Mouse (Mus musculus): ENCODE data around the gene 2300009A05Rik.

The 2300009A05Rik gene

DNA sequence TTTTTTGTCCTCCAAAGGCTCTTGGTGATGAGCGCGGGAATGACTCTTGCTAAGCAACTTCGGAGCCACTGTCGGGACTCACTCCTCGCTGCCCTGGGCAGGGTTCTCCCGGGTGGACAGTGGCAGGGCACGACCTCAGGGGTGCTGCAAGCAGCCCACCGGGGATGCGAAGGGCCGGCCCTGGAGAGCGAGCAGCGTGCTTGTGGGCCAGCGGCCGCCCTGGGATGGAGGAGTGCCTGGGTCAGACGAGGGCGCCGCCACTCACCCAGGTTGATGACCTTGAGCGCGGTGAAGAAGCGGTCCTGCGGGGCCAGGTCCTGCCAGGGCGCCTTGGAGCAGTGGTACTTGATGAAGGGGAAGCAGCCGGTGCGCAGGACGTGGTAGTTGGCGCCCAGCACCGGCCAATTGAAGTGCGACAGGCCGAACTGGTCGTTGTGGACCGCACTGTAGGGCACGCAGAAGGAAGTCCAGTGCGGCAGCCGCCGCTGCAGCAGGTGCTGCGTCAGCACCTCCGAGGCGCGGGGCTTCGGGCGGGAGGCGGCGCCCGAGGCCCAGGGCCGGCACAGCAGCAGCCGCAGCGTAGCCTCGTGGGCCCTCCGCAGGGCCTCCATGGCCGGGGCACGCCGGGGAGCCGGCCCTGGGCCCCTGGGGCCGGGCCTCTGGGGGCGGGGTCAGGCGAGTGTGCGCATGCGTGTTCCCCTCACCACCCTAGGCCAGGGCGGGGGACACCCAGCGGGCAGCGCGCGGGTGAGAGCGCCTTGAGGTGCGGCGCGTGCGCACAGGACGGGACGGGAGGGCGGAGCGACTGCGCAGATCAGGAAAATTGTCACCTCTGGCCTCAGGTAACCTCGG, at the start of gene 2300009A05Rik:
TSS of gene 2300009A05Rik (minus strand) at position 636 of the 852 bp plus-strand sequence.
- peak; percentile 95 for DNase-seq

DNA sequence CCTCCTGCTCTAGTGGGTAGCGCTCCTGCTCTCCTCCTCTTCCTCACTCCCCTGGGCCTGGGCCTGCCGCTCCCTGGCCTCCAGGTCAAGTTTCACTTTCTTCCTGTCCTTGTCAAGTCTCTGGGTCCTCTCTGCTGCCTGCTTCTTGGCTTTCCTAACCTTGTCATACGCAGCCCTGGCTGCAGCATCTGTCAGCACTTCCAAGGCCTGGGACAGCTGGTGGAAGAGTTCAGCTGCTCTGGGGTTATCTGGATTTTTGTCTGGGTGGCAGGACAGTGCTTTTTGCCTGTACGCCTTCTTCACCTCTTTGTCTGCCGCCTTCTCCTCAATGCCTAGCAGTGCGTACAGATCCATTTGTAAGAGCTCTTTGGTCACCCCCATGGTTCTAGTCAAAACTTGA, 44.6 kb upstream of the 2300009A05Rik start:
- no peak for DNase-seq

DNA sequence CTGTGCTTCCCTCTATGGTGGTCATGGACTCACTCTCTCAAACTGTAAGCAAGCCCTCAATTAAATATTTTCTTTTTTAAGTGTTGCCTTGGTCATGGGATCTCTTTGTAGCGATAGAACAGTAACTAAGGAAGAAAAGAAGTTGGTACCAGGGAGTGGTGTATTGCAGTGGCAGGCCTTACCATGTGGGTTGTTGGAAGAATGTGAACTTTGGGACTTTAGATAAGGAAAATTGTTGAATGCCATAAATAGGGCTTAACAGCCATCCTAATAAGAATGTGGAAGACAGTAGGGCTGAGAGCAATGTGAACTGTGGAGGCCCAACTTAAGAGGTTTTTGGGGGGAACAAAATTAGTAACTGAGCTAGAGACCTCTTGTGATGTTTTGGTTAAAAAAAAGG, 31.6 kb upstream of the 2300009A05Rik start:
- DNase-seq: no peak

DNA sequence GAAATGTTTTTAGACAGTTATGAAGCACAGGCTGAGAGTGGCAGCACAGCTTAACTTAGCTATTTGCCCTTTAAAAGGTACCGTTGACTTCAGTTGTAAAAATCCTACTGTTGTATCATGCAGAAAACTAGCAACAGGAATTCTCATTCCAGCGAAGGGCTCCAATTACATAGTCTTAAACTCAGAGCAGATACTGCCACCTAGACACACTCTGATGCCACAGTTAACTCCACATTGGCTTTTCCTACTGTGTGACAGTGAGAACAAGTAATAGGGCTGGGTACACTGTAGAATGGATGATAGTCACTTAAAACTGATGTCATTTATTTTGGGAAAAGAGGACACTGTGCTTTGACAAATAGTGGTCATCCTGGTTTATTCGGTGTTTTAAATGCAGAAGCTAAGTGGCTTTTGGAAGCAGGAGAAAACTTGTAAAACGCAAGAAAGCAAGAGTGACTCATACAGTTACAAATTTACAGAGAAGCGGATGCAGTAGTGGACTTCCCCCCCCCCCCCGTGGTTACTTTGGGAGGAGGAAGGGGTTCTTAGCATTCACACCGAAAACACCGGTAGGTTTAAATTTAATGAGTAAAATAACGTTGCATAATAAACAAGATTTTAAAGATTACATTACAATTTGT, 22.2 kb upstream of the 2300009A05Rik start:
- DNase-seq: peak; percentile 42

DNA sequence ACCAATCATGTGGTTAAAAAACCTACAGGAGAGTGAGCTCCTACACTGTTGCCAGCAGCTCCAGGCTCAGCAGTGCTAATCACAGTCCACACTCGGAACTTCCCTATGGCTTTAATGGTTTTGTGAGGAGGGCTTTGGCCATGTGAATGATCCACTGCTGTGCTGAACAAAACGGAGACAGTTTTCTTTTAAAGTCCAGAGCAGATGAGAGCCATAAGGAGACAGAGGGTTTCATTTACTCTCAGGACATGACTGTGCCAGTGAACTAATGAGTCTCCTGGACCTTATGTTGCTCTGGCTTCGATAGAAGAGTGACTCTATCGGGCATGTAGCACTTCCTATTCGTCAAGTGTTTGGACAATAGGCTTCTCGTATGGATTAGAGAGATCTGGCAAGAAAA, 21.4 kb upstream of the 2300009A05Rik start:
- peak; percentile 9 for DNase-seq

DNA sequence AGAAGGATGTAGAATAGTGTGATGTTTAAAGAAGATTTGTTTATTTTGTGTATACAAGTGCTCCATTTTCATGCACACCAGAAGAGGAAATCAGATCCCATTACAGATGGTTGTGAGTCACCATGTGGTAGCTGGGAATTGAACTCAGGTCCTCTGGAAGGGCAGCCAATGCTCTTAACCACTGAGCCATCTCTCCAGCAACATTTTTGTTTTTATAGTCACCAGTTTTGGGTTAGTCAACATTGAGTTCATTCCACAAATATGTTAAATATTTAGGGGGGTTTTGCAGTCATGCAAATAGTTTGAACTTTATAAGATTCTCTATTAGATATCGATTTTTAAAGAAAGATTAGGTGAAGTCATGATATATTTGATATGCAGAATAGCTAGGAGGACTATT, 1.1 kb upstream of the 2300009A05Rik start:
- DNase-seq: no peak

DNA sequence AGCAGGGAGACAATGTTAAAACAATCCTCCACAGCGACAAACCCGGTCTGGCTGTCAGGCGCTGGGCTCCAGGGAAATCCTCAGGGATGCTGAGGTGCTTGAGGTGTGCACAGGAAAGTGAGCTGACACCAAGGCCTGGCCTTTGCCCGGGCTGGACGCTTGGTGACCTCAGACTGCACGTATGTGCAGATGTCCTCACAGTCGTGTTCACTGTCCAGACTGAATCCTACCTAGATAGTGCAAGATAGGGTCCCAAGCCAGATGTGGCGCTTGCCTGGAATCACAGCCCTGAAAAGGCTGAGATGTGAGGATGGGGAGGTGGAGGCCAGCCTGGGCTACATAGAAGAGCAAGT, 393 bp upstream of the 2300009A05Rik start:
- DNase-seq: no peak

DNA sequence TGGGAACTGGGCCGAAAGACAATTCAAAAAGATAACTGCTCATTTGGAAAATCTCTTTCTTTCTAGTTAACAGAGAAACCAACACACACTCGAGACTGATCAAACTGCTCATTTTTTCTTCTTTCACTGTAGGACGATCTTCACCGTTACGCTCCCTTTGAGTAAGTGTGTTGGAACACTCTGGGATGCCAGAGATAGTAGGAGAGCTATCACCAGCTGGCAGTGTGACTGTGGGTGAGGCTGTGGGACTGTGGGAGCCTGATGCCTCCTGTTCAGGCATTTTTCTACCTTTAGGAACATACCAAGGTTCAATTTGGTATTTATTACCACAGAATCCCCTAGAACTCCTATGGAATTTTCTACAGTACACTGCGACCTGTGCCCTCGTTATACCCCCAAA, 3.4 kb downstream of the 2300009A05Rik start:
- DNase-seq: no peak

DNA sequence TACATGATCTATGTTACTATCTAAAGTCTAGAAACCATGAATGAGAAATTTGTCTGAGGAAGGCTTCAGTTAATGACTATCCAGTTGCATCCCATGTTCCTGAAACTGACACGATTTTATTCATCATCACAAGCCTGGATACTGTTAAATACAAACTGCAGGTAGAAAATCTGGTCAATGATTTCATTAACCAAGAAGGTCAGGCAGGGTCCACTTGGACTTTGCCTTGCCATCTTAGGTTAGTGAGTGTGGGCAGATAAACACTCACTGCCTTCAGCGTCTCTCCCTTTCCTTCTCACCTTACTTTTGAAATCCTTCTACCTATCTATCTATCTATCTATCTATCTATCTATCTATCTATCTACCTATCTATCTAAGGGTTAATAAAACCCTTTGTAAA, 7.7 kb downstream of the 2300009A05Rik start:
- no peak for DNase-seq

DNA sequence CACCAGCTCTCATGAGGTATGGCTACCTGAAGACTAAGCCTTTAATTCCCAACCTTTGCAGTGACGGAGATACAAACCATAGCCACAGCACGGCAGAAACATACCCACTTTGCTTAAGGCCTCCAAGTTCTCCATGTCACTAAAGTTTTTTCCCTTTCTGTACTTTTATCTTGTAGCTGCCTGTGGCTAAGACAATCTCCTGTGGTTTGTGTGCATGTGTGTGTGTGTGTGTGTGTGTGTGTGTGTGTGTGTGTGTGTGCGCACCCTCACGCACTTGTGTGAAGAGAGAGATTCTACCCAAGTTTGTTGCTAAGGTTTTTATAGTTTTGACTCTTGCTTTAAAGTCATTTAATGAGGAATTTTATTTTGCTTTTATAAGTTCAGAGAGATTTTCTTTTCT, 16.3 kb downstream of the 2300009A05Rik start:
- DNase-seq: no peak

DNA sequence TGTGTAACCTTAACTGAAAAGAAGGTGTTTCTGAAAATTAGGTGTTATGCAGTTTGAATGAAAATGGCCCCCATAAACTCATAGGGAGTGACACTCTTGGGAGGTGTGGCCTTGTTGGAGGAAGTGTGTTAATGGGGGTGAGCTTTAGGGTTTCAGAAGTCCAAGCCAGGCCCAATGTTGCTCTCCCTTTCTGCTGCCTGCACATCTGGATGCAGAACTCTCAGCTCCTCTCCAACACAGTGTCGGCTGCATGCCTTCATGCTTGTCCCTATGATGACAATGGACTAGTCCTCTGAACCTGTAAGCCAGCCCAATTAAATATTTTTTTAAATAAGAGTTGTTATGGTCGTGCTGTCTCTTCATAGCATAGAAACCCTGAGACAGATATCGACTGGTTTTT, 18.7 kb downstream of the 2300009A05Rik start:
- no peak for DNase-seq

DNA sequence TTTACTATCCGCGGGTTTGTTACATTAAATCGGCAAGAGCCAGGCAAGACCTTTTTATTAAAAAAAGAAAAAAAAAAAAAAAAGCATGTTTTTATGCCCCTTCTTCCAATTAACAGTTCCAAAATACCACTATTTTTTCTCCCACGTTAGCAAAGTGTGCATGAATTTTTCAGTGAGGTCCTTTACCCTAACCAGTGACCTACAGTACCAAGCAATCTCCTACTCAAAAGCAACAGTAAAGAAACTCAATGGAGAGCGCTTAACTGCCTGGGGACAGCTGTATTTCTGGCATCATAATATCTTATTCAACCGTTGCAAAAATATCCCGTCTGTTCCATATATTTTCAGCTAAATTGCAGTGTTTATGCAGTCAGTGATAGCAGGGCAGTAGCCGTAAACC, 20.9 kb downstream of the 2300009A05Rik start:
- DNase-seq: peak; percentile 16

DNA sequence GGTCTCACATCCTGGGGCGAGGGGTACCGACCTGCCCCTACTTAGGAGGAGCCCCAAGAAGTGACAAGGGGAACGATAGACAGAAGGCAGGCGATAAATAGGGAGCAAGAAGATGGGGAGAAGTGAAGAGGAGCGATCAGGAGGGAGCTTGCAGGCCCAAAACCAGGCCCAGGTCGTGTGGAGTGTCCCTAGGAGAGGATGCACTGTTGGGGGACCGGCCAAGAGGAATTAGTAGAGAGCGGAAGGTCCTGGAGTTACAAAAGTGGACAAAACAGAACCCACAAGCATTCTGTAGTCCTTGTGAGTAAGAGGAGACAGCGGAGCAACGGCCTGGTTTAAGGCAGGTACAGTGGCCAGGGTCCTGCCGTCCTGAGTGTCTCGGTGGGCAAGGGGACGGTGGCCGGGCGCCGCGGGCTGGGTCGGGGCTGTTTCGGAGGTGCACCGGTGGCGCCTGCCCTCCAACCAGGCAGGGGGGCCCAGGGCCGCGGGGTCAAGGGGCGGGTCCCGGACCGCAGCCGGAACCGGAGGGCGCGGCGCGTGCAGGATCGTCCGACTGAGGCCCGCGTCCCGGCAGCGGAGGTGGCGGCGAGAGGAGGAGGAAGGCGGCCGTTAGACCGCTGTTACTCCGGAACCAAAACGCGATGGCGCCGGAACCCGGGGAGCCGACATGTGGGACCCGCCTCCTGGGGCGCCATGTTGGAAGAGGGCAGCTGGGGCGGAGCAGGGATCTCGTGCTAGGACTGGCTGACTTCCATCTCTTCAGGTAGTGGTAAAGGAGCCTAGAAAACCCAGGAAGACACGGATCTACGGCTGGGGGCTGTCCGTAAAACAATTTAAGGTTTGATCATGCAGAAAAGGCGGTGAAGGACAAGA, 21.5 kb downstream of the 2300009A05Rik start, which contains the start of gene Map2k5:
TSS of gene Map2k5 (minus strand) at position 633 of the 873 bp plus-strand sequence.
- DNase-seq: peak; percentile 94

DNA sequence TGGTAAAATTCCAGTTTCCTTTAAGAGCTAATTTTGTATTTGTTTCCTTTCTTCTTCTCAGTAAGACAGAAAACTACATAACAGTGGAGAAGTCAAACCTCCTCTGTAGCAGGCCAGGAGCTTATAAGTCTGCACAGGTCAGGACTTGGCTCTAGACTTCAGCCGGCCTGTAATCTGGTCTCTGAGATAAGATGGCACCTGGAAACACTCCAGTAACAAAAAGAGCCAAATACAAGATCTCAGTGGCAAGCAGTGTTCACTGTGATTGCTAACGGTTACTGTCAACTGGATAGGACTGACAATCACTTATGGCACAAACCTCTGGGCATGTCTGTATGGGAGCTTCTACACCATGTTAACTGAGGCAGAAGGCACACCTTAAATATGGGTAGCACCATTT, 25.7 kb downstream of the 2300009A05Rik start:
- no peak for DNase-seq

DNA sequence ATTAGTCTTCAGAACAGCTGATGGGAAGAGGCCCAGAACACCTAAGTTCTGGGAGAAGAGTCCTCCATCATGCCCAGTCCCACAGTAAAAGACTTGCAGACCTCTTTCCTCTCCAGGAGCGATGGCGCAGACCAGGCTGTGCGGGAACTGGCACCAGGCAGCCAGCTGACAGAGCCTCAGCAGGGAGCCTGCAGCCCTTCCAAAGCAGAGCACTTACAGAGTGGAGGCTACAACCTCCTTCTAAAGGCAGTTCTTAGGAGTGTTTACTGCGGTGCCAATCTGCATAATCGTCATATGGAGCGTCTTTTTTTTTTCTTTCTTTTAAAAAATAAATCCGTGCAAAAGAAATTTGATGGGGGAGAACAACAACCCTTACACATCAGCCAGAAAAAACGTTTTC, 26.5 kb downstream of the 2300009A05Rik start:
- no peak for DNase-seq

DNA sequence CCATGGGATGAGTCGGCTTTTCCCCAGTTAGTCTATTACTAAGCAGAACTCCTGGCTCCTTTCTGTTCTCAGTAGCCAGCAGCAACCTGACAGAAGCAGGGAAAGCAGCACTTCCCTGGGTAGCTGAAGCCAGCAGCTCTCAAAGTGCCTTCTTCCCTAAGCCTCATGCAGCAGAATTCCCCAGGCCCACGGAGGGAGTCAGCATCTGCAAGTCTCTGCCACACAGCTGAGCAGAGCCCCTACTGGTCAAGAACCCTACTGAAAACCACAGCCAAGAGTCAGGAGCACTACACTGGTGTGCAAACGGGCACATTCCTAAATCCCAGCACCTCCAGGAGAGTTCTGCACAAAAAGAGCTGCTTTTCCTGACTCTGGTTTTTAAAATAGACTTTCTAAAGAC, 38.6 kb downstream of the 2300009A05Rik start:
- DNase-seq: peak; percentile 15

DNA sequence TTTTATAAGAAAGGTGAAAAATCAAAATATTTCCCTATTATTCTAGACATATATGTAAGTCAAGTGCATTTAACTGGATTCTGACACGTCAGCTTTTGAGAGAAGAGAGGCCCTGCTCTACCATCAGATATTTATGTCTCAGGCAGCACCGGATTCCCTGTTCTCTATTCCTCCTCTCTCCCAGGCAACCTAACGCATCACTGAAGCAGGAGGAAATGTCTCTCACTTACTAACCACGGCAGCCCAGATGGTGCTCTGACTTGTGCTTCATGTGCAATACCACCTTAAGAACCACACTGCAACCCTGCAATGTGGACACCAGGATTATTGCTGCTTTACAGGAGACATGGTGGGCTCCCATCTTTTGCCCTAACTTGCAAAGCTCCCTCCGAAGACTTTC, 40.0 kb downstream of the 2300009A05Rik start:
- DNase-seq: no peak

DNA sequence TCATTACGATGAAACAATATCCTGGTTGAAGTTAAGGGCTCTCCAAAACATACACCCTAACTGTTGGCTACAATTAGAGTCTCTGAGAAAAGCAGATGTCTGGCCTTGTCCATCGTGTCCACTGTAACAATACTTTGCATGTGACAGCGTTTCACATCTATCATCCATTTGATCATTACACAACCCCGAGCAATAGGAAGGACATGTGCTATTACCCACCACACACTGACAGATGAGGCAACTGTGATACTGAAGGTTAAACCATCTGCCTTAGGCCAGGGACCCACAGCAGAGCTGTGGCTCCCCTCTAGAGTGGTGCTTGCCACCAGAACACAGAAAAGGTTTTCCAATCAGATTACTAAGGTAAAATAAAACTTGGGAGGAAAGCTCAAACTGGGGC, 42.3 kb downstream of the 2300009A05Rik start:
- no peak for DNase-seq

DNA sequence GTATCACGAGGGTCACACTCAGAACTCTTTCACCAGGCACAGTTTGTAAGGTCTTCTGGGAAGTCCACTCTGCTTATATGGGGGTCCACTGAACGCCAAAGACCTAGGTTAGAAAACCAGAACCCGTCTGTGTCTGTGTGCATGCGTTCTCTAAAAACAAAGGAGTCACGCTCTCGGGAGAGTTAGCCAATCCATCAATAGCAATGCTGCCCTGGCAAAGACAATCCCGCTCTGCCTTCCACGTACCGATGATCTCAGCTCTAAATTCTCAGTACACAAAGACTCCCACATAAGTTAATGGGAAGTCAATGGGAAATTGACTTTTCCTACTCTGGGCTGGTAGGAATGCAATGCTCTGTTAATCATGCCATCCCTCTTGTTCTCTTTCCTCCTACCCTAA, 42.8 kb downstream of the 2300009A05Rik start:
- no peak for DNase-seq

DNA sequence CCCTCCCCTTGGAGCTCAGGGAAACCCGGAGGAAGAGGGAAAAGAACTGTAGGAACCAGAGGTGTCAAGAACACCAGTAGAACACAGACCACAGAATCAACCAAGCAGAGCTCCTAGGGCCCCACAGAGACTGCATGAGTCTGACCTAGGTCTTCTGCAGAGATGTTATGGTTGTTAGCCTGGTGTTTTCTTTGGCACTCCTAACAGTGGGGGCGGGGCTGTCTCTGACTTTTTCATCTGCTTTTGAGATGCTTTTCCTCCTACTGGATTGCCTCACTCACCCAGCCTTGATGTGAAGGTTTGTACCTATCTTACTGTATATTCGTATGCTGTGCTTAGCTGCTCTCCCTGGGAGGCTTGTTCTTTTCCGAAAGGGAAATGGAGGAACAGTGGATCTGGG, 44.9 kb downstream of the 2300009A05Rik start:
- DNase-seq: no peak

DNA sequence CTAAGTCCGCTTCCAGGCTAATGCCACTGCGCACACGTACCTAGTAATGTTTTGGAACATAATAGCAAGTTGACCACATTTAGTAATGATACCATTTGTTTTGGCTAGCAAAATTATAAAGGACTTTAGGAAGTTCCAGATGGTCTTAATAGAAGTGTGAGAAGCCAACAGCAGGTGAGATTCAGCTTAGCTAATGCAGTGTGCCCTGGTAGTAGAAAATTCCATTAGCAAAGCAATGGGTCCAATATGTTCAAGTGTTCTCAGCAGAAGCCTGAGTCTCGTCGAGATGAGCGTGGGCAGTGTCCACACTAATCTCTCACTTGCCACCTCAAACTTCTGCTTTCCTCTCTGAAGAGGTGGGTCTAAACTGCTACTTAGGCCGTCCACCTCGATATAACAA, 49.0 kb downstream of the 2300009A05Rik start:
- no peak for DNase-seq

DNA sequence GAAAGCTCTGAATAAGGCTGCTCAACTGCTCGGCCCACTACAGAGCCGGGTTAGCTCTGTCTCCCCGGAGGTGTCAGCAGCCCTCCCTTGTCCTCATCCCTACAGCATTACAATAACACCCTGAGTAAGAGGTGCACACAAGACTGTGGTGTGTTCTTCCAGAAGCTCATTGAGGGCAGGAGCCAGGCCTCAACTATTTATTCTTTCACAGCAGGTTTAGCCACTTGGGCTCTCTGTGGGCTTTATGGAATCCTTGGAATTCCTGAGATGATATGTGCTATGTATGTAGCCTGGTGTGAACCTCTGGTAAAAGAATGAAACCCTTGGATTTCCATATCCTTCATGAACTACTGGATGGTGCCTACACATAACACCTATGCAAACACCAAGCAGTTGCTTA, 49.8 kb downstream of the 2300009A05Rik start:
- DNase-seq: no peak

DNA sequence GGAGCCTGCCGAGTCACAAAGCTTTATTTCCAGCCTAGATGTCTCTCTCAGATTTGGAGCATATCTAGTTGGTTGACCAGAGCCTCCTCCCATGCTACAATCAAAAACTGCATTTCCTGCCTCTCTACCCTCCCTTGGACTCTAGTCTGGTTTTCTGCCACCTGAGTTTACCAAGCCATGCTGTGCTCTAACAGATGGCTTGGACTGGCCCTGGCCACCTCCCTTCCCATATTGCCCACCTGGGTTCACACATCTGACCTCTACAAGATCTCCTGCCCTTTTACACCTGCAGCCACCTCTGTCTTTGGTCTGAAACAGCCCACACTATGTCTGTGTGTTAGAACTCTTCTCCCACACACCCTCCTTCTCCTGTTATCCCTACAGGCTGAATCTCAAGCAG, 50.9 kb downstream of the 2300009A05Rik start:
- DNase-seq: no peak

DNA sequence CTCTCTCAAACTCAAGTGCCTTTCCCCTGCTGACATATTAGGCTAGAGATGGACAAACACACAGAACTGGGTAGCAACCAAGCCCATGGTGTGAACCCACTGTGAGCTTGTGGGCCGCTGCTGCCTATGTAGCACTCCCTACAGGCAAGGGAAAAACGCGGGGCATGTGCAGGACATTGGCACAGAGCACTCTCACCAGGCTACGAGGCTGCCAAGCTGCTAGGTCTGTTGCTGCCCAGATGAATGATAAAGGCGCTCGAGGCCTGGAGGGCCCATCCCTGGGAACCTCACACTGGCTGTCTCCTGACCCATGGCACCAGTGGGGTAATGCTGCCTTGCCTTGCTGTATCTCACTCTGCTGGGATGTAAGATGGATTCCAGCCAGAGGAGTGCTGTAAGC, 53.0 kb downstream of the 2300009A05Rik start:
- DNase-seq: no peak
